ENCODE assay signal across 9 mouse cellular contexts in genomic region chr5:34097333-34097732, GRCm38 (mm10).
A peak's percentile ranks its signal among the peaks of the same experiment; 100 is the strongest.
DNase-seq lines count a peak whose midpoint lies in the region; ATAC-seq lines count a peak whose summit lies in the region.
"Had no signal": no experiment of that assay in that cellular context is flagged by ENCODE, and none has a peak within 500 bp of the region (broad histone marks: within the 10 kb centered on the region; RNA-seq: fewer than 3 reads in every experiment).

No protein-coding gene starts in this region.

- no peak overlapping the region for H3K4me3 ChIP-seq in embryonic facial prominence, embryonic 10.5 days
- H3K4me3 ChIP-seq: limb, embryonic 12.5 days had no signal

- peak; percentile 43 for DNase-seq in gastrocnemius, adult 18-20 months (ENCODE audit: low spot score)
- no peak for DNase-seq in gastrocnemius, postnatal 25 days
- DNase-seq in 3134 (ENCODE audit: extremely low read depth, insufficient read length, low spot score) = peak; percentile 1
- peak; percentile 22 for DNase-seq in adrenal gland, adult 2 months
- peak; percentile 11 for DNase-seq in embryonic facial prominence, embryonic 10.5 days (ENCODE audit: low spot score)
- DNase-seq in large intestine, adult 2 months (ENCODE audit: low read depth, low spot score) = peak; percentile 22
- DNase-seq in yolk sac, embryonic 10.5 days (ENCODE audit: low spot score) = peak; percentile 5

- no peaks in the 10 kb centered on the region for H3K27me3 ChIP-seq in embryonic facial prominence, embryonic 10.5 days (replicated peaks; ENCODE audit: low read depth, poor library complexity, severe bottlenecking)

- no peaks in the 10 kb centered on the region for H3K9me3 ChIP-seq in embryonic facial prominence, embryonic 10.5 days
- H3K9me3 ChIP-seq: limb, embryonic 12.5 days had no signal

- ATAC-seq in megakaryocyte, adult 5-6 weeks (ENCODE audit: poor library complexity, severe bottlenecking) = 0 out of 2 replicates have a peak, but pooled peaks have one; percentile 43

- 16% methylated on average over 1 of the region's 1 CpGs for WGBS in embryonic facial prominence, embryonic 10.5 days
- WGBS in large intestine, adult 2 months = 6% methylated on average over 1 of the region's 1 CpGs

- H3K27ac ChIP-seq in embryonic facial prominence, embryonic 10.5 days (replicated peaks) = no peak overlapping the region
- H3K27ac ChIP-seq: limb, embryonic 12.5 days had no signal

- no peaks in the 10 kb centered on the region for H3K4me1 ChIP-seq in embryonic facial prominence, embryonic 10.5 days
- H3K4me1 ChIP-seq: limb, embryonic 12.5 days had no signal

- no peaks in the 10 kb centered on the region for H3K36me3 ChIP-seq in embryonic facial prominence, embryonic 10.5 days (replicated peaks)
- H3K36me3 ChIP-seq: limb, embryonic 12.5 days had no signal
